Mouse (Mus musculus) activated CD4-positive, CD25-positive, alpha-beta regulatory T cell, adult 4 months (primary cell): ENCODE measurements at regions not wholly inside any gene's neighbourhood (a gene's known extent, or its start where the extent isn't known, plus 50 kb on each side); places are given as distances from the start of the nearest gene placed in this dataset.

Experiments used
- ATAC-seq: one replicate; pipeline ENCODE4 v1.8.0; 2017

DNA sequence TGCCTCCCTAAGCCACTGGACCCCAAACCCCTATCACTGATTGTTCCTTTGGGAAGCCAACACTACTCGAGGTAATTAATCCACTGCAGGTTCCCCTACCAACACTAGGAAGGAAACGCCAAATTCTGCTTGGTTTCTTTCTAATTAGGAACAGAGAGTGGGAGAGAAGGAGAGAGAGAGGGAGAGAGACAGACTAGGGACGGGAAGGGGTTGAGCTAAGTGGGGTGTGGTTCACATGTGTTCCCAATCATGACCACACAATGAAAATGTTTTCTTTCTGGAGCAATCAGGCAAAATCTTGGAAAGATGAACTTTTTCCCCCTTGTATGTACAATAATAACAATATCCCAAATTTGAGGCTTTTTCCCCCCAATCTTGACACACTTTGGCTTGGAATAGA is 619.3 kb downstream of the Gm826 start:
- no peak for ATAC-seq

DNA sequence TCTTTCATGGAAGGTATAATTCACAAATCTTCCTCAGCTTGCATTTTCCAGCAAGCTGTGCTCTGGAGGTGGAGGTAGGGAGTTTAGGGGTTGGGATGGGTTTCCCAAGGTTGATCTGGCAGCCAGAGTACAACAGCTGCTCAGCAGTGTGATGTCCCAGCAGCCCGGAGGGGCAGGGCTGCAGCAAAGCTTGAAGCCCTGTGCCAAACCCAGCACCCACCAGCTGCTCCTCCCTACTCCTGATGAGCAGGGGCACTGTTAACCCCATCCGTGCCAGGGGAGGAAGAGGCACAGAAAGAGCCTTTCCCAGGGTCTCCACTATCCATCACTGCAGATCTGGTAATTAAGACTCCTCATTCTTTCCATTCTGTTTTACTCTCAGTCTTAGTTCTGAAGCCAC is 615.2 kb downstream of the Gm826 start:
- ATAC-seq: no peak

DNA sequence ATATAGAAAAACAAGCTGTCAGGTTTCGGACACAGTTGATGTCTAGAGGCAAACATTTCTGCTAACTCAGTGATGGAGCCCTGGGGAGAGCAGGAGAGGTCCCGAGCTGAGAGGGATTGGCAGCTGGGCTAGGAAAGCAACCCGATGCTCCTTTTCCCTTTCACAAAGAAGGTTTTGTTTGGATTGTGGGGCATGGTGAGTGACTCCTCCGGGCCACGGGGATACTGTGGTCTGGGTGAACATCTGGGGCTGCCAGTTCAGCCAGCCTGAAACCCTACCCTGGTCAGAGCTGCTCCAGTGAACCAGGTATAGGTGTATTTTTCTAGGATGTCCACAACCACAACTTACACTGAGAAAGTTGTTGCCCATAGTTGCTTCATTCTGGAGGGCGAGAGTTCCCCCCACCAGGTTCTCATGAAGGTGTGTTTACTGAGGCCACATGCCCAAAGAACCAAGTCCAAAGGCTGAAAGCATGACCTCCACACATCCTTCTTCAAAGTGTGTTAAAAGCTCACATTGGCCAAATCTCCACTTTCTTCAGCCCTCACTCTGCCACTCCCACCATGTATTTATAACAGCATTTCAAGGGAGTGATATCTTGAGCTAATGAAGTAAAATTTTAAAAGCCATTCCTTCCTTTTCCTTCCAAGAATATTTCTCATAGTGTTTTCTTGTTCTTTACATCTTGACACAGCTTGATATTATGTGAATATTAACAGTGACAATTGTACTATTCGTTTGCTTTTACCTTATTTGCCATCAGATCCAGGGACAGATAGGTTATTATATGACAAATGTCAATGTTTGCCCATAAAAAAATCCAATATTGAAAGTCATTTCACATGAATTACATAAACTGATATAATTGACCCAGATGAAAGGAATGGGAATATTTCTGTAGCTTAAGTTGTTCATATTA is 608.5 kb downstream of the Gm826 start:
- no peak for ATAC-seq

DNA sequence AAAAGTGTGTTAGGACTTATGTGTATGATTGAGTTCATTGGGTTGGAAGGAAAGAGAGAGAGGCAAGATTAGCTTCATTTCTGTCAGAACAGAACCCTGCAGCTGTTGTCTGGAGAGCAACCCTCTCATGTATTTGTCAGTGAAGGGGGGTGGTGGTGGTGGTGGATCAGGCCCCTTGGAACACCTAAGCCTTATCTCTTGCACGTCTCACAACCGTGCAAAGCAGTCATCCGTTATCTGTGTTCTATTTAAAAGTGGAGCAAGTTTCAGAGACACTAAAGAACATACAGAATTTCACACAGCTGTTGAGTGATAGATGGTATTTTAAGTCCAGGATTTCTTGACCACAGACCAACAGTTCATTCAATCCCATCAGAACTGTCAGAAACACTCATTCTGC is 604.7 kb downstream of the Gm826 start:
- no peak for ATAC-seq

DNA sequence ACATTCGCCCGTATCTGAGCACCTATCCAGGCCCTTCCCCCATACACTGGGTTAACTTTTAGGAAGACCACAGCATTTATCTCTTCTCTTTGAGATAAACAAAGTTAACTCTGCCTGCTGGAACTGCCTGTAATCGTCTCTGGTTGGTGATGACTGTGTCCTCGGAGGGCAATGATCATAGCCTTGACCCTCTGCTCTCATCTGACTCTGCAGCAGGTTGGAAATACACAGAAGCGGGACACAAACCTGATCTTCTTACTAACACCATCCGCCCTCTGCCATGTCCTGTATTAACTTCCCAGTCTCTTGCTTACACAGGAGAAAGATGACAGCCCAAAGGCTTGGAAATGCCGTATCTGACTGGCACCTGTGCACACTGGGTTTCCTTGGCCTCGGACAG is 603.7 kb downstream of the Gm826 start:
- ATAC-seq: no peak

DNA sequence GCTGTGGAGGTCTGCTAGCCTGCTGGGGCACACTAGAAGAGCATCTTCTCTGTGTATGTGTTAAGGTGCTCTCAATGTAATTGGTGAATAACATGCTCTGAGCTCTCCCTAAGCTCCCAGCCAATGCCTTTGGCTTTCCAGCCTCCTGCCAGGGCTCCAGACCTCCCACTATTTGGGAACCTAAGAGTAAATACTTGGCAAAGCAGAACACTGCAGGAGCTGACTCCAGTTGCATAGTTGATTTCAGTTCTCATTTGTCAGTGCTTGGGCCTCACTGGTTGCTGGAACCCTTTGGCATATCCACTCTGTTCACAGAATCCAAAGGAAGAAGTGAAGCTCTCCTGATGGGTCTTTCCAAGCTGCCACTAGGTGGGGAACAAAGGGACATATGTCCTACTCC is 602.7 kb downstream of the Gm826 start:
- ATAC-seq: no peak

DNA sequence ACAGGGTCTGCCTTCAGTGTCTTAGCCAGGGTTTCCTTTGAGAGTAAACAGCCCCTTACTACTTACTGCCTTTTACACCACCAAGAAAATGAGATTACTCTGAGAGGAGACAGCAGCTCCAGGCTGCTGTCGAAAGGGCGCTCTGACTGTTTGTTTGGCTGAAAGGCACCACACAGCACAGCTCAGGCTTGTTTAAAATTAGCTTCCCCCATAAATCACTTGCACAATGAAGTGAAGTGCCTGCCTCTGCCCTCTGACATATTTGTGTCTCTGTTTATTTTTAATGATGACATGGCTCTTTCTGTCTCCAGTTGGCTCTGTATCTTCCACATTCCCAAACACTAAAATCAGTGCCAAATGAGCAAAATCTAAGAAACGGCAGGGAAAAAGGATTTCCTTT is 601.5 kb downstream of the Gm826 start:
- ATAC-seq: no peak

DNA sequence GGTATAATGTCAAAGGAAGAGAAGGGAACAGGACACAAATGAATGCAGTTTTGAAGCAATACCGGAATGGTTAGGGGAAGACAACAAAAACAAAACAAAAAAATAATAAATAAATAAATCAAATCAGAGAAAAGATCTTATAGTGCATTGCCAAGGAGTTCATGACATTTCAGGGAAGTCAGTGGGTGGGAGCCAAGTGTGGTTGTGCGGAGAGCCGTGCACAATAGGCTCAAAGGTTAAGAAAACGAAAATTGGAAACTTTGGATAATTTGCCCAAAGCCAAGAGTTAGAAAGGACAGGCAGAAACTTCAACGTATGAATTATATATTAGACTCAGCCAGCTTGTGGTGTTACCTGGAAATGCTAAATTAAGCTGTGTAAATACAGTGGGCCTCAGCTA is 599.4 kb downstream of the Gm826 start:
- ATAC-seq: no peak

DNA sequence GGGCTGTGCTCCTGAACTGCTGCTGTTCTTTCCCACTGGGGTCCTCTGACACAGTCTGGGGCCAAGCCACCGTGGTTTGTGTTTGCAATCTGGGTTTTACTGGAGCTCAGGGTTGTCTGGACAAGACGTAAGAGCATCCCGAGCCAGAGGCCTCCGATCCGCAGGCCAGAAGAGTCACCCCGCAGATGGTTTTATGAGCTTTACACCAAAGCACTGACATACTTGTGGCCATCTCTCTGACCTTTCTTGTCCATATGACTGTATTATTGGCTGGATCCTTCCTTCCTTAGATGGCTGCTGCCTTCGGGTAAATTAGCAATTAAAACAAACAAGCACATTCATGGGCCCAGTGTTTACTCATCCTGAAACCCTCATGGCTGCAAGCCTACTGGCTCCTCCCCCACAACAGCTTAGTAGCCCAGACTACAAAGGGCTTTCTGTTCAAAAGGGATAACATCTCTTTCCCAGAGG is 578.4 kb downstream of the Gm826 start:
- no peak for ATAC-seq

DNA sequence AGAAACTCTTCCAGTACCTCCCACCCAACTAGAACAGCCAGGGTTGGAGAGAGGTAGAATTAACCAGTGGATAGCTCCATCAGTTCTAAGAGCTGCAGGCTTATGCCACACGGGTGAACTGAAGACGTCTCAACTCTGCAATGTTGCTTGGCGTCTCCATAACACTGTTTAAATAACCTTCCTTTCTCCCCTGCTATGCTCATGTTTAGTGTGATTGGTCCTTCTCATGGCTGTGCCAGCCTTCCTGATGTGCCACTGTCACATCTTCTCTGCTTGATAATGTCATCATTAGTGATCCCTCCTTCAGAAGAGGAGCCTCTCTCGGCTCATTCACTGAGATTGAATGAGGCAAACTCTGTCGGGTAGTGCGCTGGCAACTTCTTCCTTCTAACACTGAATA is 573.2 kb downstream of the Gm826 start:
- no peak for ATAC-seq

DNA sequence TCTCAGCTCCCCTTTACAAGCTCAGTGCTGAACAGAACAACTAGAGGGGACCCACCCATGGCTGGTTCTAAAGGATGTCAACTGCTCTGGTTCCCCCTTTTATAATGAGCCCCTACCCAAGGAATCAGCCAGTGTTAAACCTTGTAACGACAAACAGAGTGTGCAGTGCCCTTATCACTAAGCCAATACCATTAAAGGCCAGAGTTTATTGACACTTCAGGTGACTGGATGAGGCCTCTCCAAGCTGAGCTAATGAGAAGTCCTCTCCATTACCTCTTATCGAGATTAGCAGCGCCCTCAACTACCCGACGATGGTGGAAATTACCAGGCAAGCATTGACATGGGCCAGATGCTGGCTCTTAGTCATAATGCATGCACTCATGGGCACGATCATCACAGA is 570.8 kb downstream of the Gm826 start:
- no peak for ATAC-seq
